In the genomic region with DNA sequence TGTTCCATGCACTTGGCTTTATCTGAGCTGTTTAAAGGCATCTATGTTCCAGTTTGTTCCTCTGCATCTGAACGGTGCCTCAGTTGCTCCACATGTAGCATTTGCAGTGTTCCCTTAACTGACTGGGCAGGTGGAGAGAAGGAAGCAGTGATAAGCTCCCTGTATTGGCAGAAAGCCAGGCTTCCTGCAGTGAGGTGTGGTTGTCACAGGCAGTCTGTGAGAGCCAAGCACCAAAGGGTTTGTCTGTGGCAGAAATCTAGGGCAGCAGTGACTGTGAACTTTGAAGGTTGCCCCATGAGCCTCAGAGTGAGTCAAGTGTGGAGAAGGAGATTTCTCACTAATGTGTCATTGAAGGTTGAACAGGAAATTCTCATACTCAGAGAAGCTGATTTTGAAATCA, we compare ENCODE assay signal across 12 mouse cellular contexts. TPM values are rescaled to one million over a fixed set of nuclear protein-coding genes. Genes with fewer than 3 reads are reported as not detected.
DNase-seq lines count a peak whose midpoint lies in the region; ATAC-seq and TF ChIP-seq lines count a peak whose summit lies in the region.
"Had no signal": no experiment of that assay in that cellular context is flagged by ENCODE, and none has a peak within 500 bp of the region (broad histone marks: within the 10 kb centered on the region; RNA-seq: fewer than 3 reads in every experiment).

No protein-coding gene starts in this region.

- no peak overlapping the region for H3K27ac ChIP-seq in MEL (ENCODE audit: control insufficient read depth, low read depth, low read length)
- H3K27ac ChIP-seq in forebrain, embryonic 14.5 days (ENCODE audit: low read depth, low read length) = no peak overlapping the region
- H3K27ac ChIP-seq in left cerebral cortex, adult 2 months = no peak overlapping the region
- H3K27ac ChIP-seq: liver, embryonic 14.5 days had no signal

- ATAC-seq in megakaryocyte, adult 5-6 weeks (ENCODE audit: poor library complexity, severe bottlenecking) = peak; percentile 71
- no peak for ATAC-seq in forebrain, embryonic 14.5 days

- WGBS in forebrain, embryonic 14.5 days = 67% methylated on average over 1 of the region's 1 CpGs

- no peaks in the 10 kb centered on the region for H3K9me3 ChIP-seq in MEL (replicated peaks; ENCODE audit: insufficient read depth, low read length)
- H3K9me3 ChIP-seq in forebrain, embryonic 14.5 days (replicated peaks; ENCODE audit: control insufficient read depth, low read length) = 0 out of 2 replicates have a peak, but pooled peaks cover 4% of the 10 kb centered on the region

- H3K36me3 ChIP-seq in MEL (ENCODE audit: control insufficient read depth in 1 of 2, insufficient read depth in 2 of 2, low read length in 2 of 2) = no peaks in the 10 kb centered on the region; a peak in 1 of 4 replicates
- no peaks in the 10 kb centered on the region for H3K36me3 ChIP-seq in forebrain, embryonic 14.5 days (ENCODE audit: control insufficient read depth, insufficient read depth, low read length)

- TF ChIP-seq POLR2A in MEL (IDR thresholded peaks at IDR 0.05; ENCODE audit: control insufficient read depth in 1 of 2, insufficient read depth in 1 of 2, low read depth in 1 of 2, low read length in 2 of 2, poor library complexity in 1 of 2) = no peak

- no peak for TF ChIP-seq CTCF in MEL (IDR thresholded peaks at IDR 0.05 in 2 of 3, conservative IDR thresholded peaks at IDR 0.05 in 1 of 3; ENCODE audit: control insufficient read depth in 1 of 3, insufficient read depth in 1 of 3, low read depth in 2 of 3, low read length in 3 of 3, poor library complexity in 1 of 3, severe bottlenecking in 1 of 3)
- no peak for TF ChIP-seq CTCF in left cerebral cortex, adult 2 months (IDR thresholded peaks at IDR 0.05)

- peaks cover 0 to 3% of the 10 kb centered on the region in 2 experiments; a peak in 1 of 4 replicates for H3K4me1 ChIP-seq in MEL (ENCODE audit: control insufficient read depth in 1 of 2, insufficient read depth in 2 of 2, low read length in 2 of 2)
- H3K4me1 ChIP-seq in forebrain, embryonic 14.5 days (ENCODE audit: control insufficient read depth, insufficient read depth, low read length) = no peaks in the 10 kb centered on the region

- no peak overlapping the region for H3K4me2 ChIP-seq in forebrain, embryonic 14.5 days (ENCODE audit: low read length)

- no peak for TF ChIP-seq EP300 in MEL (IDR thresholded peaks at IDR 0.05; ENCODE audit: low read depth in 1 of 2, low read length in 2 of 2)

- no peaks in the 10 kb centered on the region; a peak in 1 of 4 replicates for H3K27me3 ChIP-seq in MEL (ENCODE audit: control insufficient read depth in 1 of 2, insufficient read depth in 2 of 2, low read length in 2 of 2)
- H3K27me3 ChIP-seq in forebrain, embryonic 14.5 days (replicated peaks; ENCODE audit: control insufficient read depth, insufficient read depth, low read length) = no peaks in the 10 kb centered on the region

- intact Hi-C loops in left cerebral cortex, adult 2 months (cut with DNase I) = no loop called here

- no peak overlapping the region for H3K9ac ChIP-seq in MEL (ENCODE audit: control insufficient read depth, low read depth, low read length, poor library complexity, severe bottlenecking)
- H3K9ac ChIP-seq in forebrain, embryonic 14.5 days (ENCODE audit: low read length) = no peak overlapping the region
- H3K9ac ChIP-seq: liver, embryonic 14.5 days had no signal

- no peak for TF ChIP-seq RAD21 in MEL (IDR thresholded peaks at IDR 0.05; ENCODE audit: low read depth, low read length)

- no peaks in the 10 kb centered on the region for H3K79me2 ChIP-seq in MEL (ENCODE audit: control insufficient read depth, insufficient read depth, low read length, poor library complexity)

- DNase-seq in kidney, postnatal 10 days = peak; percentile 9
- no peak for DNase-seq in kidney, adult 8-10 months
- DNase-seq in 3T3-L1 (ENCODE audit: low read depth, low spot score) (peak; percentile 17), MEL (ENCODE audit: low read depth, low spot score) (peak; percentile 64)
- no peak for DNase-seq in forebrain, embryonic 14.5 days (ENCODE audit: low spot score)
- no peak for DNase-seq in left cerebral cortex, adult 2 months (ENCODE audit: extremely low spot score in 1 of 2, low spot score in 2 of 2)
- DNase-seq in layer of hippocampus, postnatal 14 days (ENCODE audit: low spot score in 2 of 2) = no peak
- DNase-seq: gastrocnemius, postnatal 14 days; right cerebral cortex, adult 18-20 months had no signal

- no peak overlapping the region for H3K4me3 ChIP-seq in MEL (ENCODE audit: control insufficient read depth in 1 of 2, insufficient read depth in 1 of 2, low read depth in 2 of 2, low read length in 2 of 2)
- H3K4me3 ChIP-seq in forebrain, embryonic 14.5 days (ENCODE audit: low read depth, low read length) = no peak overlapping the region
- H3K4me3 ChIP-seq in left cerebral cortex, adult 2 months = no peak overlapping the region

TF ChIP-seq in MEL, 35 proteins besides CTCF, POLR2A, EP300 and RAD21:
- peak; percentile 18; the same call in 1 of the 2 replicates for TF ChIP-seq TCF12 (IDR thresholded peaks at IDR 0.05; ENCODE audit: low read depth, low read length)
- peak; percentile 37; the same call in 1 of the 2 replicates for TF ChIP-seq GATA1 (IDR thresholded peaks at IDR 0.05; ENCODE audit: low read depth, low read length)
- TF ChIP-seq GABPA (IDR thresholded peaks at IDR 0.05; ENCODE audit: low read depth, low read length) = no peak

RNA-seq across cellular contexts. Expression of a gene that starts 1.6 kb away (rescaled TPM):
- not detected in 2 replicates for total RNA-seq in MEL (2012; rRNA removed)
- polyA plus RNA-seq in MEL (2012; ENCODE audit: insufficient read depth in 1 of 2, insufficient read length in 2 of 2, low read depth in 1 of 2, low replicate concordance in 2 of 2, missing spikeins in 1 of 2) = not detected
- total RNA-seq in megakaryocyte, adult 5-6 weeks (2015) = 4.3 and 7.1 TPM in 2 replicates
- total RNA-seq in megakaryocyte, adult 5-6 weeks (2017) = 6.6 and 17.9 TPM in 2 replicates
- polyA plus RNA-seq in forebrain, embryonic 14.5 days (2014; fragmentation: Nextera tagmentation; extraction: Ambion mirVana) = not detected in 2 replicates
- not detected for total RNA-seq in left cerebral cortex, adult 2 months (2021)
- total RNA-seq in layer of hippocampus, postnatal 14 days (2021) = not detected
- total RNA-seq: gastrocnemius, postnatal 14 days; heart, postnatal 25 days had no signal

RNA-seq across cellular contexts. Expression of a gene that starts 19.9 kb away (rescaled TPM):
- not detected in 2 replicates for total RNA-seq in MEL (2012; rRNA removed)
- polyA plus RNA-seq in MEL (2012; ENCODE audit: insufficient read depth in 1 of 2, insufficient read length in 2 of 2, low read depth in 1 of 2, low replicate concordance in 2 of 2, missing spikeins in 1 of 2) = not detected
- total RNA-seq in megakaryocyte, adult 5-6 weeks (2015) = 2.4 and 4.2 TPM in 2 replicates
- 2.7 and 5.2 TPM in 2 replicates for total RNA-seq in megakaryocyte, adult 5-6 weeks (2017)
- polyA plus RNA-seq in forebrain, embryonic 14.5 days (2014; fragmentation: Nextera tagmentation; extraction: Ambion mirVana) = not detected in 2 replicates
- not detected for total RNA-seq in left cerebral cortex, adult 2 months (2021)
- not detected for total RNA-seq in layer of hippocampus, postnatal 14 days (2021)
- total RNA-seq: gastrocnemius, postnatal 14 days; heart, postnatal 25 days had no signal
- polyA plus RNA-seq: liver, embryonic 14.5 days had no signal

RNA-seq across cellular contexts. Expression of a gene that starts 36.6 kb away (rescaled TPM):
- not detected in 2 replicates for total RNA-seq in MEL (2012; rRNA removed)
- polyA plus RNA-seq in MEL (2012; ENCODE audit: insufficient read depth in 1 of 2, insufficient read length in 2 of 2, low read depth in 1 of 2, low replicate concordance in 2 of 2, missing spikeins in 1 of 2) = not detected
- 0.33 TPM in 1 of 2 replicates, not detected in the other for total RNA-seq in megakaryocyte, adult 5-6 weeks (2015)
- total RNA-seq in megakaryocyte, adult 5-6 weeks (2017) = not detected in 2 replicates
- not detected in 2 replicates for polyA plus RNA-seq in forebrain, embryonic 14.5 days (2014; fragmentation: Nextera tagmentation; extraction: Ambion mirVana)
- total RNA-seq in left cerebral cortex, adult 2 months (2021) = not detected
- total RNA-seq in layer of hippocampus, postnatal 14 days (2021) = not detected
- total RNA-seq: gastrocnemius, postnatal 14 days; heart, postnatal 25 days had no signal
- polyA plus RNA-seq: liver, embryonic 14.5 days had no signal

RNA-seq across cellular contexts. Expression of a gene that starts 37.2 kb away (rescaled TPM):
- not detected in 2 replicates for total RNA-seq in MEL (2012; rRNA removed)
- polyA plus RNA-seq in MEL (2012; ENCODE audit: insufficient read depth in 1 of 2, insufficient read length in 2 of 2, low read depth in 1 of 2, low replicate concordance in 2 of 2, missing spikeins in 1 of 2) = not detected
- 0.29 and 1.4 TPM in 2 replicates for total RNA-seq in megakaryocyte, adult 5-6 weeks (2015)
- total RNA-seq in megakaryocyte, adult 5-6 weeks (2017) = not detected in 2 replicates
- not detected in 2 replicates for polyA plus RNA-seq in forebrain, embryonic 14.5 days (2014; fragmentation: Nextera tagmentation; extraction: Ambion mirVana)
- total RNA-seq in left cerebral cortex, adult 2 months (2021) = not detected
- total RNA-seq in layer of hippocampus, postnatal 14 days (2021) = not detected
- total RNA-seq: gastrocnemius, postnatal 14 days; heart, postnatal 25 days had no signal
- polyA plus RNA-seq: liver, embryonic 14.5 days had no signal

RNA-seq across cellular contexts. Expression of a gene that starts 56.7 kb away (rescaled TPM):
- not detected in 2 replicates for total RNA-seq in MEL (2012; rRNA removed)
- polyA plus RNA-seq in MEL (2012; ENCODE audit: insufficient read depth in 1 of 2, insufficient read length in 2 of 2, low read depth in 1 of 2, low replicate concordance in 2 of 2, missing spikeins in 1 of 2) = not detected
- 22.0 and 28.7 TPM in 2 replicates for total RNA-seq in megakaryocyte, adult 5-6 weeks (2015)
- 19.9 and 34.0 TPM in 2 replicates for total RNA-seq in megakaryocyte, adult 5-6 weeks (2017)
- 0.06 TPM in 1 of 2 replicates, not detected in the other for polyA plus RNA-seq in forebrain, embryonic 14.5 days (2014; fragmentation: Nextera tagmentation; extraction: Ambion mirVana)
- total RNA-seq in left cerebral cortex, adult 2 months (2021) = not detected
- not detected for total RNA-seq in layer of hippocampus, postnatal 14 days (2021)
- total RNA-seq: gastrocnemius, postnatal 14 days had no signal

Comparison
In these comparisons a context has a peak if more than half of its experiments do, and no peak if none do; other contexts are left out.
1. DNase-seq: peak in kidney, postnatal 10 days (single experiment), 3T3-L1 (single experiment) and MEL (single experiment); none in kidney, adult 8-10 months (0 of 2), forebrain, embryonic 14.5 days (single experiment), left cerebral cortex, adult 2 months (0 of 2) and layer of hippocampus, postnatal 14 days (0 of 2).